Mouse (Mus musculus) heart, embryonic 13.5 days (tissue): ENCODE results near the gene Rundc1. TPM values are rescaled to one million over a fixed set of nuclear protein-coding genes. Genes with fewer than 3 reads are reported as not detected.
"Not testable (repeated sequence)": the region's sequence is repeated elsewhere in the genome, so short reads cannot be mapped to it uniquely, and the experiment has no call there.

ENCODE experiments used
- ATAC-seq: fragments of 200-750 bp; cut with Nextera tagmentation; 2 replicates; pipeline ENCODE4 v1.8.0; 2017; ENCODE audit warnings: moderate TSS enrichment; ENCODE audit not compliant: insufficient number of reproducible peaks, low FRiP score, low TSS enrichment; ENCODE audit errors: extremely low read depth
- H3K27ac ChIP-seq: fragments of 300-500 bp; sonication (generic); replicated peaks from 2 replicates; pipeline ENCODE4 v1.5.1; 2015; ENCODE audit warnings: moderate library complexity, mild to moderate bottlenecking, inconsistent platforms
- H3K27me3 ChIP-seq: fragments of 300-500 bp; sonication (generic); replicated peaks from 2 replicates; pipeline ENCODE4 v1.6.1; 2015; ENCODE audit warnings: mild to moderate bottlenecking, inconsistent platforms
- H3K36me3 ChIP-seq: fragments of 300-500 bp; sonication (generic); 2 replicates; pipeline ENCODE4 v1.6.1; 2015; ENCODE audit warnings: mild to moderate bottlenecking, inconsistent platforms
- H3K4me1 ChIP-seq: fragments of 300-500 bp; sonication (generic); 2 replicates; pipeline ENCODE4 v1.6.1; 2015; ENCODE audit warnings: inconsistent platforms
- H3K4me2 ChIP-seq: fragments of 300-500 bp; sonication (generic); 2 replicates; pipeline ENCODE4 v1.6.1; 2015; ENCODE audit warnings: inconsistent platforms, mild to moderate bottlenecking, moderate library complexity
- H3K4me3 ChIP-seq: fragments of 300-500 bp; sonication (generic); 2 replicates; pipeline ENCODE4 v1.5.1; 2015; ENCODE audit warnings: moderate library complexity, mild to moderate bottlenecking, inconsistent platforms
- H3K9ac ChIP-seq: fragments of 300-500 bp; sonication (generic); 2 replicates; pipeline ENCODE4 v1.6.1; 2015; ENCODE audit warnings: inconsistent platforms, mild to moderate bottlenecking, moderate library complexity
- H3K9me3 ChIP-seq: fragments of 300-500 bp; sonication (generic); 2 replicates; pipeline ENCODE4 v1.6.1; 2016; ENCODE audit warnings: inconsistent platforms
- WGBS: fragments of 180-500 bp; shearing (Covaris S2); methylation state at CpG from one replicate; pipeline ENCODE4 v1.1.7; 2015; ENCODE audit warnings: mixed read lengths; 5-methylcytosine and 5-hydroxymethylcytosine counted together
- polyA plus RNA-seq: library from polyadenylated mRNA; unstranded; fragments of >200 nt; fragmentation: Nextera tagmentation; extraction: Ambion mirVana; gene quantifications from 2 replicates; pipeline ENCODE4 v1.2.1, GENCODE M21; 2015

The Rundc1 gene
- polyA plus RNA-seq, 1 experiment from 2014 or later, result 13.1 TPM

DNA sequence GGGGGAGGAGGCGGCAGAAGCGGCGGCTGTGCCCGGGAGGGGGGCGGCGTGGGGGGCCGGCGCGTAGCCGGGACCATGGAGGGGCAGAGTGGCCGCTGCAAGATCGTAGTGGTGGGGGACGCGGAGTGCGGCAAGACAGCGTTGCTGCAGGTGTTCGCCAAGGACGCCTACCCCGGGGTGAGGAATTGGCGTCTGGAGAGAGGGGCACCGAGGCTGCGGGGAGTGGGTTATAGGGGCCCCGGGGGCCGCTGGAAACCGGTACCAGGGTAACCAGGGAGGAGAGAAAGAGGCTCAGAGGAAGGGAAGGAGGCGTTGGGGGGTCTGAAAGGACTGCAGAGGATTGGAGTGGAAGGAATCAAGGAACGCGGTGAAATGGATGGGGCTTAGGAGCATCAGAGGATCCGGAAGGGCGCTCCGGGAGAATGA is 43.4 kb downstream of the Rundc1 start:
- H3K27me3 ChIP-seq, result no peaks in the 10 kb centered on the region
- H3K9me3 ChIP-seq, result no peaks in the 10 kb centered on the region
- WGBS, result 0% methylated on average over 31 of the region's 31 CpGs
- peak overlapping the region; percentile 82 for H3K4me2 ChIP-seq
- H3K36me3 ChIP-seq, result 0 out of 2 replicates have a peak, but pooled peaks cover 6% of the 10 kb centered on the region
- peaks cover 68% of the 10 kb centered on the region for H3K4me1 ChIP-seq
- peak overlapping the region; percentile 72 for H3K27ac ChIP-seq
- H3K9ac ChIP-seq, result peak overlapping the region; percentile 86
- H3K4me3 ChIP-seq, result peak overlapping the region; percentile 77
- ATAC-seq, result no peak

DNA sequence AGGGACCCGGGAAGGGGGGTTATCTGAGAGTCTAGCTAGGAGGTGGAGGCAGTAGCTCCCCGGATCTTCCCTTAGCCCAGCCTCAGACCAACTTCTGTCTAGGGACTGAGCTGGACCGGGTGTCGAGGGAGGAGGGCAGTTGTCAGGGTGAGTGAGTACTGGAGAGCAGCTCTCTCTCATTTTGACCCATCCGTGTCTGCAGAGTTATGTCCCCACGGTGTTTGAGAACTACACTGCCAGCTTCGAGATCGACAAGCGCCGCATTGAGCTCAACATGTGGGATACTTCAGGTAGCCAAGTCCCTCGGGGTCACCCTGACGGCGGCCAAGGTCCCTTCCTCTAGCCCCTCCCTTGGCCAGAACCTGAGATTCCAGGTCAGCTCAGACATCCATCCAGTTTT is 43.8 kb downstream of the Rundc1 start:
- H3K36me3 ChIP-seq, result 0 out of 2 replicates have a peak, but pooled peaks cover 6% of the 10 kb centered on the region
- no peaks in the 10 kb centered on the region for H3K9me3 ChIP-seq
- H3K27me3 ChIP-seq, result no peaks in the 10 kb centered on the region
- peak overlapping the region; percentile 86 for H3K9ac ChIP-seq
- WGBS, result 7% methylated on average over 13 of the region's 13 CpGs
- peak overlapping the region; percentile 77 for H3K4me3 ChIP-seq
- no peak for ATAC-seq
- peak overlapping the region; percentile 72; the same call in 1 of the 2 replicates for H3K27ac ChIP-seq
- H3K4me2 ChIP-seq, result peak overlapping the region; percentile 82
- peaks cover 63% of the 10 kb centered on the region for H3K4me1 ChIP-seq

DNA sequence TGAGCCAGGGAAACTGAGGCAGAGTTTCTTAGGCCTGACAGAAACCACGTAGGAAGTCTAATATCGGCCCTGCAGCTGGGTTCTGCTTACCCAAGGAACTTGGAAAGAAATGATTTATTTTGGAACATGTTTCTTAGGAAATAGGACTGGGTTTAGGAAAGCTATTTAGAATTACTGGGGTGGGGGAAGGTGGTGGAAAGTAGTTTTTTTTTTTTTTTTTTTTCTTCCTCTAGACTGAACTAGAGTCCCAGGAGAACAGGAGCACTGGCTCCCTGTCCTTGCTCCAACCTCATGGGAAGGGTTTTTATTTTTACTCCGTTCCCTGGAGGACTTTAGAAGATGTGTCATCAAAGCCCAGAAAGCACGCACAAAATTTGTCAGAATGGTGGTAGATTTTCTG is 44.3 kb downstream of the Rundc1 start:
- Histone ChIP-seq H3K27me3 (no peaks in the 10 kb centered on the region), H3K9me3 (no peaks in the 10 kb centered on the region), H3K4me1 (peaks cover 59% of the 10 kb centered on the region), H3K4me3 (peak overlapping the region; percentile 77), H3K4me2 (peak overlapping the region; percentile 82), H3K27ac (no peak overlapping the region), H3K36me3 (0 out of 2 replicates have a peak, but pooled peaks cover 6% of the 10 kb centered on the region), H3K9ac (peak overlapping the region; percentile 86)
- no peak for ATAC-seq
- 51% methylated on average over 4 of the region's 4 CpGs for WGBS

DNA sequence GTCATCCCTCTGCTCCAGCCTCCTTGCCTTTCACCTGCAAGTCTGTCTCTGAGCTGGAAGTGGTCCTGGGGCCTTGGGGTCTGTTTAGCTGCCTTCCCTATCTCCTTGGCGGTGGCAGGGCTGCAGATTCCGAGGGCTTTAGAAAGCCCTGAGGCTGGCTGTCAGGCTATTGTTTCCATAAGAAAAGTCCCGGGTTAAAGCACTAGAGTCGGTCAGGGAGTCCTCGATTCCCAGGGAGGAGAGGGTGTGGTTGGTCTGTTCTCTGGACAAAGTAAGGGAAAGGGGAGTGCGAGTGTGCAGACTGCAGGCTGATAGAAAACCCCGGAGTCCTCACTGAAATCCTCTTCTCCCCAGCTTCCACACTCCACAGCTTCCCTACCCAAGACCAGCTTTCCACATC is 45.3 kb downstream of the Rundc1 start:
- Histone ChIP-seq H3K36me3 (0 out of 2 replicates have a peak, but pooled peaks cover 6% of the 10 kb centered on the region), H3K27me3 (no peaks in the 10 kb centered on the region), H3K4me1 (peaks cover 51% of the 10 kb centered on the region), H3K9ac (no peak overlapping the region), H3K4me2 (no peak overlapping the region), H3K27ac (no peak overlapping the region), H3K4me3 (no peak overlapping the region), H3K9me3 (no peaks in the 10 kb centered on the region)
- WGBS, result 28% methylated on average over 7 of the region's 7 CpGs
- no peak for ATAC-seq

DNA sequence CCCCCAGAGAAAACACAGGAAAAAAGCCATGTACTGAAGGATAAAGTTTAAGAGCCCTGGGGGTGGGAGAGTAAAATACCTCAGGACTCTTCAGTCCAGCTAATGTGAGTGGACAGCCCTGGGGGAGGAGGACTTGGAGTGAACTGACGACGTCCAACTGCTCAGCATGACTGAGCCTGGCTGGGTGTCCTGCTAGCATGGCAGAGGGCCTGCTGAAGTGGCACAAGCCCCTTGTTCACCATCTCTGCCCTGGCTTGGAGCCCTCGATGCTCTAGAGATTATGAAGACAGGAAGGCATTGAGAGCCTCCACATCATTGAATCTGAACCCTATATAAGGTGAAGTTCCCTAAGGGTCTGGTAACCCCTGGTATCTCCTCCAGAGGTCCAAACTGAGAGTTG is 47.0 kb downstream of the Rundc1 start:
- Histone ChIP-seq H3K4me1 (peaks cover 43% of the 10 kb centered on the region), H3K27me3 (no peaks in the 10 kb centered on the region), H3K36me3 (0 out of 2 replicates have a peak, but pooled peaks cover 6% of the 10 kb centered on the region), H3K9ac (0 out of 2 replicates have a peak overlapping the region, but pooled peaks have one; percentile 19), H3K27ac (no peak overlapping the region), H3K4me2 (no peak overlapping the region), H3K9me3 (no peaks in the 10 kb centered on the region), H3K4me3 (no peak overlapping the region)
- 46% methylated on average over 3 of the region's 3 CpGs for WGBS
- ATAC-seq, result no peak

DNA sequence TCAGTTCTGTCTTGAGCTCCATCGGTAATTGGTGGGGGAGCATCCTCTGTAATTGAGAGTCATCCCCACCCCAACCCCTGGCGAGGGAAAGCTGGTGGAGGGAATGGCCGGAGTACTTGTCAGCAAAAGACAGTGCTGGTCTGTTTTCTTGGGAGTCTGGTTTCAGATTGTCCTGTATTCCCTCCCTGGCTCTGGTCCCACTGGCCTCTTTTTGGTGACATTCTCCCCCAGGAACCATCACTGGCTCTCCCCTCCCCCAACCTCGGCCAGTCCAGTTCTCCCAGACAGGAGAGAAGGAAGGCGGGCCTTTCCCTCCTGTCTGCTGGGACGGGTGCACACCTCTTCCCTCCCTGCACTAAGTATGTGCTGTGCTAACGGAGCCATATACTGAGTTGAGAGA is 47.5 kb downstream of the Rundc1 start:
- 45% methylated on average over 7 of the region's 7 CpGs for WGBS
- H3K36me3 ChIP-seq, result 0 out of 2 replicates have a peak, but pooled peaks cover 6% of the 10 kb centered on the region
- H3K4me3 ChIP-seq, result no peak overlapping the region
- no peak for ATAC-seq
- H3K4me1 ChIP-seq, result peaks cover 39% of the 10 kb centered on the region
- no peak overlapping the region for H3K4me2 ChIP-seq
- H3K27ac ChIP-seq, result no peak overlapping the region
- H3K9ac ChIP-seq, result no peak overlapping the region
- no peaks in the 10 kb centered on the region for H3K27me3 ChIP-seq
- H3K9me3 ChIP-seq, result no peaks in the 10 kb centered on the region

DNA sequence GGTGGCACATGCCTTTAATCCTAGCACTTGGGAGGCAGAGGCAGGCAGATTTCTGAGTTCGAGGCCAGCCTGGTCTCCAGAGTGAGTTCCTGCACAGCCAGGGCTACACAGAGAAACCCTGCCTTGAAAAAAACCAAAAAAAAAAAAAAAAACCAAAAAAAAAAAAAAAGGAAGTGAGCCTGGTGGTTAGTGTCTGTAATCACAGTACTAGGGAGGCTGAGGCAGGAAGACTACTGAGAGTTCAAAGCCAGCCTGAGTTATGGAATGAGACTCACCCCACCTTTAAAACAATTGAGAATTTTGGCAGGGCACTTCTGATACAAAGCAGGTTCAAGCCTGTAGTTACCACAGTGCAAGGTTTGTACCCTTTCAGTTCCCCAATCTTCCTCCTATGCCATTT is 48.8 kb downstream of the Rundc1 start:
- 72% methylated on average over 1 of the region's 1 CpGs for WGBS
- H3K4me3 ChIP-seq, H3K9me3 ChIP-seq, H3K27me3 ChIP-seq, H3K36me3 ChIP-seq, H3K9ac ChIP-seq, H3K27ac ChIP-seq, H3K4me2 ChIP-seq, ATAC-seq: not testable (repeated sequence)
- peaks cover 33% of the 10 kb centered on the region for H3K4me1 ChIP-seq

DNA sequence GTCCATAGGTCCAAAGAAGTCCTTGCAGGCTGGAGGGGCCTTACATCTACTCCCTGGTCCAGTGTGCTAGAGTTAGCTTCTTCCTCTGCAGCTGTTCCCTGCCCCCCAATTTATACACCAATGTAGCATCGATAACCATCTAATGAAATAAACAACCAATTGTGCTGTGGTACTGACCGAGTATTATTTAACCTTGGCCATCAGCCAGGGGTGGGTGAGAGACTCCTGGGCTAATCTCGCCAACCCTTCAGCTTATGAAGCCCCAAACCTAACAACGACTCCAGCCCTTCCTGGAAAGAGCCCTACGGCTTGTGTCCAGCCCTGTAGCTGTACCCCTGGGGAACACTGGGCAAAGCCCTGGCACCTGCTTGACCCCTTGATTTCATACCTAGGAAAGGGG is 49.4 kb downstream of the Rundc1 start:
- ATAC-seq, result no peak
- WGBS, result 56% methylated on average over 5 of the region's 5 CpGs
- H3K27ac ChIP-seq, result no peak overlapping the region

DNA sequence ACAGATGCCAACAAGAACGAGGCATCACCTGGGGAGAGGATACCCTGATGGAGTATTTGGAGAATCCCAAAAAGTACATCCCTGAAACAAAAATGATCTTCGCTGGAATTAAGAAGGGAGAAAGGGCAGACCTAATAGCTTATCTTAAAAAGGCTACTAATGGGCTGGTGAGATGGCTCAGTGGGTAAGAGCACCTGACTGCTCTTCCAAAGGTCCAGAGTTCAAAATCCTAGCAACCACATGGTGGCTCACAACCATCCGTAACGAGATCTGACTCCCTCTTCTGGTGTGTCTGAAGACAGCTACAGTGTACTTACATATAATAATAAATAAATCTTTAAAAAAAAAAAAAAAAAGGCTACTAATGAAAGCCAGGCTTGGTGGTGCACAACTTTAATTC is 51.5 kb downstream of the Rundc1 start:
- not testable (repeated sequence) for H3K27ac ChIP-seq, H3K9ac ChIP-seq, H3K9me3 ChIP-seq, H3K27me3 ChIP-seq, H3K36me3 ChIP-seq, H3K4me3 ChIP-seq, ATAC-seq, H3K4me2 ChIP-seq
- H3K4me1 ChIP-seq, result peaks cover 47% of the 10 kb centered on the region
- 83% methylated on average over 4 of the region's 4 CpGs for WGBS

More for the DNA sequence above, 49.4 kb downstream of the Rundc1 start:
- no peaks in the 10 kb centered on the region for H3K27me3 ChIP-seq
- no peak overlapping the region for H3K9ac ChIP-seq
- 0 out of 2 replicates have a peak, but pooled peaks cover 6% of the 10 kb centered on the region for H3K36me3 ChIP-seq
- no peak overlapping the region for H3K4me3 ChIP-seq
- peaks cover 33% of the 10 kb centered on the region for H3K4me1 ChIP-seq
- no peaks in the 10 kb centered on the region for H3K9me3 ChIP-seq
- no peak overlapping the region for H3K4me2 ChIP-seq

DNA sequence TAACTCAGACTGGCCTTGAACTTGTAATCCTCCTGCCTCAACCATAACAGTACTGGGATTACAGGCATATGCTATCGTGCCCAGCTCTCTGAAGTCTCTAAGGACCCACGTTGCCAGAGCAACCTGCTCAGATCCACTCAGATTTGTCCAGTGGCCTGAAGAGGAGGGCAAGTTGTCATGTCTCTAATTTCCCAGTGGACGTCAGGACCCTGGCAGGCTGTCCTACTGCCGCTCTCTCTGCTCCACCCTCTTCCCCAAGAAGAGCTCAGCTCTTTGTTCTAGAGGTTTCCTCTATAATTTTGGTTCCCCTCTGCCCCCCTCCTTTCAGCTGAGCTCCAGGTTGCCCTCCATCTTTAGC is 52.3 kb downstream of the Rundc1 start:
- H3K4me3 ChIP-seq, result no peak overlapping the region
- H3K27me3 ChIP-seq, result no peaks in the 10 kb centered on the region
- H3K36me3 ChIP-seq, result no peaks in the 10 kb centered on the region
- no peaks in the 10 kb centered on the region for H3K9me3 ChIP-seq
- WGBS, result 51% methylated on average over 4 of the region's 4 CpGs
- no peak overlapping the region for H3K27ac ChIP-seq
- H3K4me1 ChIP-seq, result peaks cover 46% of the 10 kb centered on the region
- H3K4me2 ChIP-seq, result no peak overlapping the region
- H3K9ac ChIP-seq, result no peak overlapping the region
- no peak for ATAC-seq

DNA sequence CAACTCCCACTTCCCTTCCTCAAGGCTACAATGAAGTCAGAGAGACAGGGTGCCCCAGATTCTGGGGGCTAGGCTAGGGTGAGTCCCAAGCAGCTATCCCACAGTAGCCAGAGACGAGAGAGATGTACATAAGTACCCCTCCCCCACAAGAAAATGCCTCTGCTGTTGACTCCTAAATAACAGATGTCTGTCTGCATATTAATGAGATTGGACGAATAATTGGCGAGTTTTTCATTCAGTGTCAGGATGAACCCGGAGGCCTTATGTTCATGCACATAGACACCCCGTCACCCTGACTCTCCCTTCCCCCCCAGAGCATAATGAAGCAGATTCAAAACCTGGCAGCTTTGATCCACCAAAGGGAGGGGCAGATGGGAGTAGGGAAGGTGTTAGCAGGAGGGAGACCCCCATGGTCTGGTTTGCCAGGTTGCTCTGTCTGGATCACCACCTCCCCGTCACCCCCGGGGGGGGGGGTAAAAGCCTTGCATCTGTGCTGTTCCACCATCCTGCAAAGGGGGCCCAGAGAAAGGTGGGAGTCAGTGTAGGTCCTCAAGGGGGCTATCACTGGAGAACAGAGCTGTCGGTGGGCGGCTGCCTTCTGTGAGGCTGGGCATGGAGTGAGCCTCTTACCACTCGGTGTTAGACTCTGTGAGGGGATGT is 52.8 kb downstream of the Rundc1 start:
- no peak overlapping the region for H3K4me2 ChIP-seq
- no peaks in the 10 kb centered on the region for H3K36me3 ChIP-seq
- ATAC-seq, result no peak
- H3K9ac ChIP-seq, result no peak overlapping the region
- H3K4me1 ChIP-seq, result peaks cover 41% of the 10 kb centered on the region
- H3K4me3 ChIP-seq, result no peak overlapping the region
- H3K27ac ChIP-seq, result no peak overlapping the region
- H3K9me3 ChIP-seq, result no peaks in the 10 kb centered on the region
- 63% methylated on average over 10 of the region's 10 CpGs for WGBS
- no peaks in the 10 kb centered on the region for H3K27me3 ChIP-seq

DNA sequence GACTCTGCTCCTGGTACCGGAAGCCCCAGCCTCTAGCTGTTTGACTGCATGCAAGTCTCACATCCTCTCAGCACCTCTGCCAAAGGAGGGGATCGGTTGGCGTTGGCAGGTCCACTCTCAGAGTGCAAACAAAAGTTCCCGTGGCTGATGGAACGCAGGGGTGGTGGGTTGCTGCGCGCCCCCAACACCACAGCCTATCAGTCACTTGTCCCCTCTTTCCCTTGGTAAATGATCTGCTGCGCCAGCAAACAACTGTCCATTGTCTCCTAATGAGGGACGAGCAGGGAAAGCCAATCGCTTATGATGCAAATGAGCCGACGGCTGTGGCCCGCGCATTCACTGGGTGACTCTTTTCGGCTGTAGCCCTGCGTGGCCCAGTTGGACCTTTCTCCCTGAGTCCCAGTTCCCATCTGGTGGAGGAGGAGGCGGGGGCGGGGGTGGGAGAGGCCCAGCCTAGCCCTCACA is 54.3 kb downstream of the Rundc1 start:
- H3K9ac ChIP-seq, result peak overlapping the region; percentile 65
- H3K27ac ChIP-seq, result no peak overlapping the region; the same call in 1 of the 2 replicates
- no peak for ATAC-seq
- H3K27me3 ChIP-seq, result no peaks in the 10 kb centered on the region
- H3K4me1 ChIP-seq, result peaks cover 36% of the 10 kb centered on the region
- H3K4me2 ChIP-seq, result peak overlapping the region; percentile 59
- H3K36me3 ChIP-seq, result no peaks in the 10 kb centered on the region
- no peaks in the 10 kb centered on the region for H3K9me3 ChIP-seq
- 8% methylated on average over 18 of the region's 18 CpGs for WGBS
- peak overlapping the region; percentile 18 for H3K4me3 ChIP-seq
